Mouse (Mus musculus): ENCODE data around the gene Zfp429.

DNA sequence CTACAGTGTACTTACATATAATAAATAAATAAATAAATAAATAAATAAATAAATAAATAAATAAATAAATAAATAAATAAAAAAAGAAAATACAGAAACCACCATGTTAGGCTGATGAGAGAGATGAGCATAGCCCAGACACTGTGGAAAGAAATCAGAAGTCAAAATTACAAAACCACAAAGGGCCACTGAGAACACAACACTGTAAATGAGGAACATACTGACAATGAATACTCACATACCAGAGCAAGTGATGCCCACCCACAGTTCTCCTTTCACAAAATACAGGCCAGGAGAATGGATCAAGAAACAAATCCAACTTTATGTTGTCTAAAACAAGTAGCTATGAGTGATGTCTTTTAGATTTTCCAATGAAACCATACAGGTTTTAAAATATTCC, 47.8 kb downstream of the Zfp429 start:
- TF ChIP-seq CTCF (IDR thresholded peaks at IDR 0.05; ENCODE audit: low read depth, low read length): no peak
- TF ChIP-seq POLR2A (IDR thresholded peaks at IDR 0.05; ENCODE audit: insufficient read depth, low read length): no peak
- no peak for TF ChIP-seq EP300 (IDR thresholded peaks at IDR 0.05; ENCODE audit: insufficient read depth, low read depth, low read length)

All from ES-Bruce4 (cell line).